Mouse (Mus musculus) adrenal gland, adult 18-20 months (tissue): ENCODE data around the gene Abcb4. TPM values are rescaled to one million over a fixed set of nuclear protein-coding genes. Genes with fewer than 3 reads are reported as not detected.
"Not testable (repeated sequence)": the region's sequence is repeated elsewhere in the genome, so short reads cannot be mapped to it uniquely, and the experiment has no call there.

ENCODE experiments used
- DNase-seq, 2 experiments: peaks; one replicate each; pipeline ENCODE4 v3.0.0; 2021 to 2022; ENCODE audit warnings: low spot score in 2 of 2
- total RNA-seq, 2 experiments: library from RNA; stranded (reverse); gene quantifications; 1 replicate in 1 of 2; 2 replicates in 1 of 2; pipeline ENCODE4 v1.2.3; 2021

Abcb4 gene
- total RNA-seq, 2 experiments from 2014 or later, result 4.8 to 6.0 TPM

- peak; percentile 90 to 93 for DNase-seq
These were observed 103.4 kb downstream of the Abcb4 start, which contains the start of gene Crot for GRCm38 (mm10) chr5:8996686-8997512. Gene Crot (minus strand): TSS chr5:8997324.

- DNase-seq, result no peak
These were observed 104.0 kb downstream of the Abcb4 start for GRCm38 (mm10) chr5:8997513-8997895.

- no peak for DNase-seq
These were observed 105.6 kb downstream of the Abcb4 start for GRCm38 (mm10) chr5:8999108-8999507.

DNA sequence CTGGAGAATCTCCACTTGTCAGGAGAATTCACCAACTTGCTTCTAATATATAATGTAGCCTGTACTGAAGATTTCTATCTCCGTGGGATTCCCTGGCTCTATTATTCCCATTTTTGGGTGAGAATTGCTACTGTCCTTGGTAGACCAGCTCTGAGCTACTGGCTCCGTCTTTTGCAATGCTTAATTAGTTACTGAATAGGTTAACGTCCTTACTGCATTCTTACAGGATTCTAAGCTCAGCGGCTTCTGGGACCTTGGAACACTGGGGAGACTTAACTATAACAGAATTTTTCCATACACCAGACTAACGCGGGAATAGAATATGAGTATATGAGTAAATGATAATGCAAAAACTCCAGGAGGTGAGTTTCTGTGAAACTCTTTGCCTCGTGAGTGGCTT lies 106.5 kb downstream of the Abcb4 start:
- DNase-seq, result not testable (repeated sequence)

- not testable (repeated sequence) for DNase-seq
These were observed 113.1 kb downstream of the Abcb4 start for GRCm38 (mm10) chr5:9006585-9006984.

Other genes starting within 250 kb of the Abcb4 start
- gene Abcb1a, start 233.6 kb upstream of the Abcb4 start, total RNA-seq, result 10 to 100 TPM; 35.8 to 41.2 TPM
- gene Abcb1b, start 95.6 kb upstream of the Abcb4 start, total RNA-seq, result 1,000 to 10,000 TPM; 1,162 to 1,188 TPM
- 10 to 100 TPM; 26.9 to 38.0 TPM for gene Crot, start 103.6 kb downstream of the Abcb4 start, total RNA-seq
- 10 to 100 TPM; 23.5 to 42.7 TPM for gene Tmem243, start 207.0 kb downstream of the Abcb4 start, total RNA-seq